Mouse (Mus musculus) T-cell, adult 66 days (primary cell): ENCODE data around the gene Sorbs1. TPM values are rescaled to one million over a fixed set of nuclear protein-coding genes. Genes with fewer than 3 reads are reported as not detected.

ENCODE experiments used
- total RNA-seq, 2 experiments: library from RNA; stranded (reverse); gene quantifications; 3 replicates in 1 of 2; 4 replicates in 1 of 2; pipeline ENCODE4 v1.2.4; 2023

Sorbs1 gene
- total RNA-seq: 10 to 100 TPM; 19.9 to 20.7 TPM

DNA sequence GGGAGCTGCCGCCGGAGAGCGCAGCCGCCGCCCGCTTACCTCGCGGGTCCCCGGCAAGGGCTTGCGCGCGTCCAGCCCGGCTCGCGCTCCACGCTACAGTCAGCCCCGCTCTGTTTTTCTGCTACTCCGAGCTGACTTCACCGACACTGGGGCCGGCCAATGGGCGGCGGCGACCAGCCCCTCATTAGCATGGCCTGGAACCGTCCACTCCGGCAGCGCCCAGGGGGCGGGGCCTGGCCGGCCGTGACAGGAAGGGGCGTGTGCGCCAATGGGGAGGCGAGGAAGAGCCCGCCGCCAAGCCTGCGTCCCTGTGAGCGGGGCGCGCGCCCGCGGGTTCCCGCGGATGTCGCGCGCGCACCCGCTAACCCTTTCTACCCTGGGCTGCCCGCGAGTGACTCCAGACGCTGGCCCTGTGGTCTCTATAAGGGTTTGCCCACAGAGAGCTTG, at the start of gene Sorbs1:
TSS of gene Sorbs1 (minus strand) at position 148 of the 447 bp plus-strand sequence.

DNA sequence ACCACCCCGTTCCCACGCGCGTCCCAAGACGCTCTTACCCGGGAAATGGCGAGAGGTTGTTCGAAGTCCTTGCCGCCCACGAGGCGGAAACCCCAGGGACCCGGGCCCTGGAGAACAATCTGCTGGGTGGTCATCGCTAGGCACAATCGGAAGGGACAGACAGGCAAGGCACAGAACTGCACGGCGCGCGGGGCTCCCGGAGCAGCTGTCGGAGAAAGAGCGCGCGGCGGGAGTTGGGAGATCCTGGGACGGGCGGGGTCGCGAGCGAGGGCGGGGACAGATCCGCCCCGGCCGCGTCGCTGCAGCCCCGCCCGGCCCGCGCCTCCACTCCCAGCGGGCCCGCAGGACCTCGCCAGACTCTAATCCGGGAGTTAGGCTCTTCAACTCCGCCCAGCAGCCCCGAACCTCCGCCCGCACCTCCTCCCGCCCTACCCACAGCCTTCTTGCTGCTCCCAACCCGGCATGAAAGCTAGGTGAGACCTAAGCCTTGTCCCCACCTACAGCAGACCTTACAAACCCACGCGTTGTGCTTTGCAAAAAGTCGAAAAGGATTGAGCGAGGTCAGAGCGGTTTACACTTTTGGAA, 242.2 kb downstream of the Sorbs1 start, which contains the start of gene Pdlim1:
TSS of gene Pdlim1 (minus strand) at position 535 of the 585 bp plus-strand sequence.

Other genes starting within 250 kb of the Sorbs1 start
- gene Pdlim1, start 241.9 kb downstream of the Sorbs1 start, total RNA-seq: 100 to 1,000 TPM; 185 to 196 TPM
- gene Aldh18a1, start 74.7 kb upstream of the Sorbs1 start, total RNA-seq: 10 to 100 TPM; 46.4 to 53.2 TPM
- gene Tctn3, start 98.5 kb upstream of the Sorbs1 start, total RNA-seq: 1 to 10 TPM; 6.0 to 7.7 TPM
- 1 to 10 TPM; 8.1 to 9.3 TPM for gene Entpd1, start 98.6 kb upstream of the Sorbs1 start, total RNA-seq
- not detected for gene Cc2d2b, start 235.0 kb upstream of the Sorbs1 start, total RNA-seq